Mouse (Mus musculus) bone marrow, adult 2 months (tissue): ENCODE data around the gene Cacna2d3. TPM values are rescaled to one million over a fixed set of nuclear protein-coding genes. Genes with fewer than 3 reads are reported as not detected.

ENCODE experiments used
- H3K27ac ChIP-seq: fragments of 200-500 bp; 2 replicates; pipeline ENCODE4 v1.5.1; 2012; ENCODE audit warnings: low read depth, mild to moderate bottlenecking, control low read depth, inconsistent platforms, low read length; ENCODE audit not compliant: control insufficient read depth, poor library complexity, insufficient read depth
- H3K4me1 ChIP-seq: fragments of 200-500 bp; 2 replicates; pipeline ENCODE4 v1.6.1; 2011; ENCODE audit warnings: low read length; ENCODE audit not compliant: control insufficient read depth, insufficient read depth
- H3K4me3 ChIP-seq: fragments of 200-500 bp; replicated peaks from 2 replicates; pipeline ENCODE3; 2011; ENCODE audit warnings: mild to moderate bottlenecking, low read depth, low read length, control low read depth; ENCODE audit not compliant: control insufficient read depth
- CTCF ChIP-seq: fragments of 200-500 bp; IDR thresholded peaks from 2 replicates; pipeline ENCODE4 v1.5.1; 2011; ENCODE audit warnings: low read length, control low read depth; ENCODE audit not compliant: control insufficient read depth, insufficient read depth
- POLR2A ChIP-seq: fragments of 200-500 bp; IDR thresholded peaks from 2 replicates; pipeline ENCODE4 v1.6.1; 2011; ENCODE audit warnings: low read depth, mild to moderate bottlenecking, control low read depth, low read length, borderline replicate concordance; ENCODE audit not compliant: control insufficient read depth
- WGBS: fragments of 180-500 bp; shearing (Covaris S2); methylation state at CpG from one replicate; pipeline ENCODE4 v1.1.7; 2018; 5-methylcytosine and 5-hydroxymethylcytosine counted together
- polyA plus RNA-seq: library from polyadenylated mRNA; stranded (reverse); fragments of >200 nt; gene quantifications from 2 replicates; pipeline ENCODE4 v1.2.4, GENCODE M21; 2011; ENCODE audit warnings: low replicate concordance; ENCODE audit not compliant: missing spikeins, insufficient read depth, insufficient read length

Gene Cacna2d3
- polyA plus RNA-seq, 1 experiment: 1.00 TPM

GRCm38 (mm10) chr14:29270541-29270940, 451.1 kb downstream of the Cacna2d3 start:
- no peak overlapping the region for H3K27ac ChIP-seq
- no peak overlapping the region for H3K4me3 ChIP-seq
- H3K4me1 ChIP-seq: no peaks in the 10 kb centered on the region
- TF ChIP-seq CTCF (no peak), POLR2A (no peak)
- 93% methylated on average over 5 of the region's 5 CpGs for WGBS

- 49% methylated on average over 2 of the region's 2 CpGs for WGBS
- H3K27ac ChIP-seq: no peak overlapping the region
- H3K4me3 ChIP-seq: no peak overlapping the region
- H3K4me1 ChIP-seq: no peaks in the 10 kb centered on the region
- TF ChIP-seq POLR2A (no peak), CTCF (no peak)
Measured at GRCm38 (mm10) chr14:29269816-29270215, 451.8 kb downstream of the Cacna2d3 start.

DNA sequence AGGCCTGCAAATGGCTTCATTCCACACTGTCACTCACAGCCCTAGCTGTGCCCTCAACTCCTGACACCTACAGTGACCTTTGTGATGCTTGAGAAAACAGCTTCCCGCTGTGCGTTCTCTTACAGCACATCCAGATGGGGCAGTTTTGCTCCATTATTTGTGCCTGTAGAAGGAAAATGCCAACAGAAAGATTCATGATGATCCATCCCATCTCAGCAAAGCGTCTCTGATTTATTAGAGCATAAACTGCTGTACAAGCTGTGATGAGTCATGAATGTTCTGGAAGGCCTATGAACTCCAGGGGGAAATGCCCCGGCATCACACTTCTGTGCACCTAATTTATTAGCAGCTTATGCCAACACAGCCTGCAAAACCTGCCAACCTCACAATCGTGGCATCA, 453.1 kb downstream of the Cacna2d3 start:
- no peak overlapping the region for H3K4me3 ChIP-seq
- TF ChIP-seq CTCF (no peak), POLR2A (no peak)
- no peak overlapping the region for H3K27ac ChIP-seq
- no peaks in the 10 kb centered on the region for H3K4me1 ChIP-seq
- 67% methylated on average over 5 of the region's 5 CpGs for WGBS

- 47% methylated on average over 5 of the region's 5 CpGs for WGBS
- Histone ChIP-seq H3K27ac (no peak overlapping the region), H3K4me1 (no peaks in the 10 kb centered on the region), H3K4me3 (no peak overlapping the region)
- TF ChIP-seq CTCF (no peak), POLR2A (no peak)
Measured at GRCm38 (mm10) chr14:29267233-29267874, 454.3 kb downstream of the Cacna2d3 start.

DNA sequence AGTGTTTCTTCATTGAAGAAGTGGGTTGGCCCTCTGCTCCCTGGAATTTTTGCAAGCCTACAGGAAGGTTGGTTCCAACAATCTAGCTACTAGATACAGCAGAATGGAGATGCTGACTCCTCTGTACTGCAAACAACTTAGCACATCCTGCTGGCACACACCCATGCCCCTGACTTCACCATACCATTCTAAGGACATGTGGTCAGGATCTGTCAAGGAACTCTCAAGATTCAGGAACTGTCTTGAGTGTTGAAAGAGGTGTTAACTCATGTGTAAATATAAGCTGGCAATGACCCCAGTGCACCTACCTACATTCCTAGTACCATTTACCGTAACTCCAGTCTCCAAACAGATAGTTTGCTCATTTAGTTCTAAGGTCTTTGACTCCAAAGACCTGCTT, 461.0 kb downstream of the Cacna2d3 start:
- Histone ChIP-seq H3K27ac (no peak overlapping the region), H3K4me3 (no peak overlapping the region), H3K4me1 (no peaks in the 10 kb centered on the region)
- WGBS: 73% methylated on average over 1 of the region's 1 CpGs
- TF ChIP-seq CTCF (no peak), POLR2A (no peak)

DNA sequence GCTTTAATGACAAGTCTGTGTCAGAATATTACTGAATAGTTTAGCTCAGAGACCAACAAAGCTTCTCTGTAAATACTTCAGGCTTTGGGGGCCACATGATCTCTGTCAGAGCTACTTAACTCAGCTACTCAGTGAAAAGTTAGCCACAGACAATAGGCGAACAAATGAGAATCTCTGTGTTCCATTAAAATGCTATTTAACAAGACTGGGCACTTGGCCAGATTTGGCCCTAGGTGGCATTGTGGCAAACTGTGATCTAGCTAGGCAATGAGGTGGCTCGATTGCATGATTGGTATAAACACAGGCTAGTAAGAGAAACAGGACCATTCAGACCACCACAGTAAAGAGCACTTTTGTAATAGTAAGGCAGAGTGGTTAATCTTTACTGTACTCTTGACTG, 478.1 kb downstream of the Cacna2d3 start:
- Histone ChIP-seq H3K27ac (no peak overlapping the region), H3K4me3 (no peak overlapping the region), H3K4me1 (no peaks in the 10 kb centered on the region)
- TF ChIP-seq POLR2A: no peak
- TF ChIP-seq CTCF: no peak
- 71% methylated on average over 2 of the region's 2 CpGs for WGBS

- WGBS: 50% methylated on average over 3 of the region's 3 CpGs
- TF ChIP-seq CTCF: no peak
- no peak for TF ChIP-seq POLR2A
- no peak overlapping the region for H3K27ac ChIP-seq
- H3K4me3 ChIP-seq: no peak overlapping the region
- no peaks in the 10 kb centered on the region for H3K4me1 ChIP-seq
Measured at GRCm38 (mm10) chr14:29238446-29238845, 483.2 kb downstream of the Cacna2d3 start.

DNA sequence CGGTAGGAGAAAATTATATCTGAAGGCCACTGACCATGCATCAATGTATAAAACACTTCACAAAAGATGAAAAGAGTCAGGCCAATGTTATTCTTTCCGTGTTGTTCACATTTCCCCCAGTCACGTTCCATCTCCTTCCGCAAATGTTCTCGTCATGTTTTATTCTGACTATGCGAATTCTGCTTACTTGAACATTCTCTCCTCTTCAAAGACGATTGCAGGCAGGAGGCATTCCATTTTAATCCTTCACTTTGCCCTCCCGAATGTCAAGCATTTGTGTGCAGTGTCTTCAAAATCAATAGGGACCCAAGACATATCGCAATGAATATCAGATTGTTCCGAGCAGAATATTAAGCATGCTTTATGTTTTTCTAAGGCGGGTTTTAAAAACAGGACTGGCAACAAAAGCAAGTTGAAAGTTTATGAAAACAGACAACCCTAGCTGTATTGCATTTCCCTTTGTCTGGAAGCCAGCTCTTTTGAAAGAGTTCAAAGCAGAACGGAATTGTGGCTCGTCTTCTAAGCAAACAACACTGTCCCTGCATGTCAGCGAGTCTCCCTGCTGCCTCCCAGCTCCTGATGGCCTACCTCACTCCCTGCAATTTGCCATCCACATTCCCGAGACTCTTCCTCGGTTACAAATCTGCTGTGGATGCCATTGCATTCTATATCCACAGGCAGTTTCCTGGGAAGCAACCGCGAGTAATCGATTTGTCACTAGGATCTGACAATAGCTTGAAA, 492.5 kb downstream of the Cacna2d3 start:
- no peak overlapping the region for H3K4me3 ChIP-seq
- no peaks in the 10 kb centered on the region for H3K4me1 ChIP-seq
- H3K27ac ChIP-seq: no peak overlapping the region
- WGBS: 69% methylated on average over 19 of the region's 19 CpGs
- TF ChIP-seq CTCF (no peak), POLR2A (no peak)

DNA sequence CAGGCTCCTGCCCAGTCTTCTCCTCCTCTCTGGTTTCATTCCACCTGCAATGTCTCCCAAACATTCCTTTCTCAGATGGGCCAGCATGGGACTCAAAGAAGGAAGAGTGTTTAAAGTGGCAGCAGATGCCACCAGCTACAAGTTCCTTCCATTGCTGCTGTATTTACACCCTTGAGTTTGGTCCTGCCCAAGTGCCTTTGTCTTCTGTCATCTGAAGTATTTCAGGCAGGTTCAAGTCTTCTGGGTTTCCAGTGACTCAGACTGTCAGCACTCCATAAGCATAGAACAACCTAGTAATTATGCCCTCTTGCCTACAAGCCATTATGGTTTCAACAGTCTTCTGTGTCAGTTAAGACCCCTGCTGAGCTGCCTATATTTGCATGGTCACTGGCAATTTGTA, 493.2 kb downstream of the Cacna2d3 start:
- no peaks in the 10 kb centered on the region for H3K4me1 ChIP-seq
- no peak overlapping the region for H3K4me3 ChIP-seq
- no peak for TF ChIP-seq CTCF
- no peak for TF ChIP-seq POLR2A
- no peak overlapping the region for H3K27ac ChIP-seq
